Mouse (Mus musculus): Measurements from ENCODE around the gene Atp7a.

GRCm38 (mm10) chrX:106092939-106093338, 65.9 kb downstream of the Atp7a start:
- TF ChIP-seq POLR2A (IDR thresholded peaks at IDR 0.05; ENCODE audit: low read depth, low read length) (no peak), CTCF (conservative IDR thresholded peaks at IDR 0.05; ENCODE audit: insufficient read depth, insufficient read length, low read depth, low read length) (no peak)
